Mouse (Mus musculus): ENCODE results near the gene Tfec. TPM values are rescaled to one million over a fixed set of nuclear protein-coding genes. Genes with fewer than 3 reads are reported as not detected.

The Tfec gene
- polyA plus RNA-seq, 1 experiment from 2014 or later, result 1.3 TPM

- Histone ChIP-seq H3K4me3 (replicated peaks) (no peak overlapping the region), H3K27ac (replicated peaks) (no peak overlapping the region), H3K27me3 (no peaks in the 10 kb centered on the region), H3K4me2 (replicated peaks) (no peak overlapping the region), H3K4me1 (no peaks in the 10 kb centered on the region), H3K36me3 (no peaks in the 10 kb centered on the region), H3K9ac (no peak overlapping the region), H3K9me3 (replicated peaks) (no peaks in the 10 kb centered on the region)
- WGBS, result 50% methylated on average over 3 of the region's 3 CpGs
- no peak for ATAC-seq (ENCODE audit: insufficient number of reproducible peaks, low FRiP score, low TSS enrichment, low read depth)
Observed at GRCm38 (mm10) chr6:16785166-16785565, 113.1 kb downstream of the Tfec start.

Other genes with a start within 250 kb of the Tfec start
- 35.4 and 37.8 TPM in 2 replicates for gene Tes, start 166.7 kb upstream of the Tfec start, polyA plus RNA-seq (2015; fragmentation: Nextera tagmentation; extraction: Ambion mirVana)

Data from embryonic facial prominence, embryonic 15.5 days (tissue).